Mouse (Mus musculus) cerebellum, adult 11 months (tissue): ENCODE results near the gene Tefm.
"Not testable (repeated sequence)": the region's sequence is repeated elsewhere in the genome, so short reads cannot be mapped to it uniquely, and the experiment has no call there.

Source experiments
- DNase-seq: peaks from one replicate; pipeline ENCODE4 v3.0.0; 2022

The Tefm gene

DNA sequence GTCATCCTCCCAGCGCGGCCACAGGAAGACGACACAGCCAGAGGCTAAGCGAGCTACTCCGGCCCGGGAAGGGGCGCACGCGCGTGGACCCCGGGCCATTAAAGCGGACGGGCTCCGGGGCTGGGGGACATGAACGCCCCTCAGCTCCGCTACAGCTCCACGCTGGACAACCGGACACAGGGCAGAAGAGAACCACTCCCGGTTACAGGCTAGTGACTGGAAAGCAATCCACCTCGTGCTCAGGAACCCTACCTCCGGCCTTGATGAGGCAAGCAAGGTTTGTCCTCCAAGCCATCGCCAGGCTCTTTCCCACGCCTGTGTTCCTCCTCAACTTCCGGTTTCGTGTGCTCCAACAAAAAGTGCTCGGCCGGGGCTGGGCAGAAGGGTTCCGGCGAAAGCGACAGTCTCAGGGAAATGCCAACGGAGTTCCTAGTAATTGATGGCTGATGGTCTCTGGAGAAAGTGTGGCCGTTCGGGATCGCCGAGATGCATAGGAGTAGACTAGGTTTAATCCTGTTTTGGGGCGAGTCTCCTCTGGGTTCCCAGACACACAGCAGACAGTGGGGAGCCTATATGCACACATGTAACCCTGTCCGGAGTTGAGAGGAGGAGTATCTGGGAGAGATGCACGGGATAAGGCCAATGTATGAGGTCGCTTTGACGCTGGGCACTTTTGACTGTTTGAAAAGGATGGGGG, at the start of gene Tefm:
Gene Tefm, minus strand, starts transcription at position 351 of the 697 bp plus-strand sequence.
- peak; percentile 80 for DNase-seq

GRCm38 (mm10) chr11:80190280-80190679, 48.3 kb upstream of the Tefm start:
- DNase-seq = no peak

DNA sequence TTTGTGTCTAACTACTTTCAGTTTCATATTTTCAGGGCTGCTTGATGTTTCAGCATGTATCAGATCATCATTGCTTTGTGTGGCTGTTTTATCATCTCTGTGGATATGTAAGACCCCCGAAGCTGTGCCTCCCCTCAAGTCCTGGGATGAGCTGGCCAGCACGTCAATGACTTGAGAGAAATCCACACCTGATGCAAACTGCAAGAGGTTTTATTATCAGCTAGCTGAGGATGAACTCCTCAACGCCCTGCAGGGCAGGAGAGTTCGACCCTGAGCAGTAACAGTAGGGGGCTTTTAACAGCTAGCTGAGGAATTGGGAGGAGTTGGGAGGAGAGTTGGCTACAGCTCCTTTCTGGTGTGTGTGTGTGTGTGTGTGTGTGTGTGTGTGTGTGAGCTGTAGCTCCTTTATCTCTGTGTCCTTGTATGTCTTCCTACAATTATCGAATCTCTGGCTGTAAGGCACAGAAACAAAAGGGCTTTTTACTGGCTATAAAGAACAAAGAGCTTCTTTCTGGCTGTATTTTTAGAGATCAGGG, 43.5 kb upstream of the Tefm start:
- not testable (repeated sequence) for DNase-seq

DNA sequence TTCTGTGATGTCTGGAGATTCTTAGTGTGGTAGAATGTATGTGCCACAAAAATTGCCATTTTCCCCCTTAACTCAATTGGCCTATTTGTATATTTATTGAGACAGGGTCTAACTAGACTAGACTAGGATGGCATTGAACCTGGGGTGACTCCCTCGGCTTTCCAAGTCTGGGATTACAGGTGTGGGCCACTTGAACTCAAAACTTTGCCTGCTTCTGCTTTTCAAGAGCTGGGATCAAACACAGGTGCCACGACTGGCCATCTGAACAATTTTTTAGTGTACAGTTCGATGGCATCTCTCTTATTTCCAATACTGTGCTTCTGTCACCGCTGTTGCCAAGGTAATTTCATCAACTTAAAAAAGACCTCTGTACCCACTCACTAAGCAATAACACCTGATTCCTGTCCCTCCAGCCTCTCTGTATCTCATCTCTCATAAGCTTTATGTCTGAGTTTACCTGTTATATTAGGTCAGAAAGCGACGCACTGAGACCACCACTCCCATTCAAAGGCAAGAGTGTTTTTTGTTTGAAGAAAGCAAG, 42.6 kb upstream of the Tefm start:
- no peak for DNase-seq

GRCm38 (mm10) chr11:80183705-80184255, 41.8 kb upstream of the Tefm start, which contains the start of gene Rnf135:
Gene Rnf135, plus strand, starts transcription at chr11:80183851.
- peak; percentile 84 for DNase-seq

- DNase-seq = not testable (repeated sequence)
These were observed 41.2 kb upstream of the Tefm start for GRCm38 (mm10) chr11:80183054-80183704.

GRCm38 (mm10) chr11:80181021-80181749, 39.2 kb upstream of the Tefm start:
- DNase-seq = no peak

- DNase-seq = no peak
These were observed 36.3 kb upstream of the Tefm start for GRCm38 (mm10) chr11:80178316-80178715.

- no peak for DNase-seq
These were observed 35.2 kb upstream of the Tefm start for GRCm38 (mm10) chr11:80176911-80177895.

DNA sequence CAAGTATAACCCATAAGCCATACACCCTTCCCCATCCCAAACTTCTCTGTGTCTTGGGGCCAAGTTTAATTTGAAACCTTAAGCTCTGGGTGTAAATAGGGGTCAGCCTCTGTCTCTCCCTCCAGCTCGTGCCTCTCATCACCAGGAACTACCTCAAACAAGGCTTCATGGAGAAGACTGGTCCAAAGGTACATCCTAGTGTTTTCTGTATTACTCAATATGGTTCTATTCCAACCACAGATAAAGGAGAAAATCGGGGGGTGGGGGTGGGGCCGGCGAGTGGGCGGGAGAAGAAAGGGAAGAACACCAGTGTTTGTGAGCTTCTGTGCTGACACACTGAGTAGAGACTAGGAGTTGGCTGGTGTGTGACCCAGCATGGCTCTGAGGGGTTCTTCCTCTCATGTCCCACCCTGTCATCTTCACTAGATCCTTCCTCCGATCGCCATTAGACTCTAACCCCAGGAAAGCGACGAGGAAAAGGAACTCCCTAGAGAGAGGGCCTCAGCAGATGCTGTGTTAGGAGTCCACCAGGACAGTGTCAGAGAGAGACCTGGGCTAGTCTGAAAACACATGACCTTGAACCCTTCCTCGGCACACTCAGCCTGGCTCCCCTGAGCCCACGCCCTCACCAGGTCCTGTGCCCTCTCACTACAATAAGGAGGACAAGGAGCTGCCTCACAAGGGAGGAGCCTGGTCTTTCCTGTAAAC, 32.1 kb upstream of the Tefm start:
- no peak for DNase-seq

GRCm38 (mm10) chr11:80171884-80172283, 29.9 kb upstream of the Tefm start:
- DNase-seq = no peak

DNA sequence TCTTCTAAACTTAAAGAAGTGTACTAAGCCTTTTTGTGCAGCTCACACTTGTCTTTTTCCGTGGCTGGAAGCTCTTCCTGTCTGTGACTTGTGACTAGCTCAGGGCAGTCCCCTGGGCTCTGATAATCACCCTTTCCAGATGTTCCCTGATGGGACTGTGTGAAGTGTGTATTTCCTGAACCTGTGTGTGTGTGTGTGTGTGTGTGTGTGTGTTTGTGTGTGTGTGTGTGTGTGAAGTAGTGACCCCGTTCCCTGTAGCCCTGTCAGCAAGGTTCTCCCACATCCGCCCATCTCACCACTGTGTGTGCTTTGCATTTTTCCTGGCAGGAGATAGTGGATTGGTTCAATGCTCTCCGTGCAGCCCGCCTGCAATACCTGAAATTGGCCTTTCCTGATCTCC, 28.4 kb upstream of the Tefm start:
- DNase-seq = no peak

DNA sequence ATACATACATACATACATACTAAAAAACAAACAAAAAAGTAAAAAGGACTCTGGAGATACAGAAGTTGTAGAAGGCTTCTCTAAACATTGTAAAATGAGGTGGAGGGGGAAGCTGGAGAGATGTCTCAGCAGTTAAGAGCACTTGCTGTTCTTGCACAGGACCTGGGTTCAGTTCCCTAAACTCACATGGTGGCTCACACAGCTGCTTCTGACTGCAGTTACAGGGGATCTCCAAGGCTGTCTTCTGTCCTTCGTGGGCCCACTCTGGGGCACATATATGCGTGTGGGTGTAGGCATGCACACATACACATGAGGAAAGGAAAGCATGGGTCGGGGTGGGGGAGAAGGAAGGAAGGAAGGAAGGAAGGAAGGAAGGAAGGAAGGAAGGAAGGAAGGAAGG, 27.7 kb upstream of the Tefm start:
- no peak for DNase-seq

GRCm38 (mm10) chr11:80168611-80169249, 26.8 kb upstream of the Tefm start:
- DNase-seq = no peak

GRCm38 (mm10) chr11:80168121-80168520, 26.1 kb upstream of the Tefm start:
- DNase-seq = no peak

GRCm38 (mm10) chr11:80164224-80164623, 22.2 kb upstream of the Tefm start:
- no peak for DNase-seq

GRCm38 (mm10) chr11:80163362-80164116, 21.6 kb upstream of the Tefm start:
- no peak for DNase-seq

DNA sequence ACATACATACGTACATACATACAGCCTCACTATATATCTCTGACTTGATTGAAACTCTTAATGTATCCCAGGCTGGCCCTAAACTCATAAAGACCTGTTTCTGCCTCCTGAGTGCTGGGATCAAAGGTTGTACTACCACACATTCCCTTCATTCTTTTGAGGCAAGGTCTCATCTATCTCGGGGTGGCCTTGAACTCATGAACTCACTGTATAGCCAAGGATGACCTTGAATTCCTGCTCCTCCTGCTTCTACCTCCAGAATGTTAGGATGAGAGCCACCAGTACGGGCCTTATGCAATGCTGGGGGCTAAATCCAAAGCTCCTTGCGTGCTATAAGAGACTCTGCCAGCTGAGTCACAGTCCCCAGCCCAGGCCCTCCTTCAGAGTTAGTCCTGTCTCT, 19.1 kb upstream of the Tefm start:
- DNase-seq = no peak

- DNase-seq = no peak
These were observed 17.0 kb upstream of the Tefm start for GRCm38 (mm10) chr11:80159018-80159417.

DNA sequence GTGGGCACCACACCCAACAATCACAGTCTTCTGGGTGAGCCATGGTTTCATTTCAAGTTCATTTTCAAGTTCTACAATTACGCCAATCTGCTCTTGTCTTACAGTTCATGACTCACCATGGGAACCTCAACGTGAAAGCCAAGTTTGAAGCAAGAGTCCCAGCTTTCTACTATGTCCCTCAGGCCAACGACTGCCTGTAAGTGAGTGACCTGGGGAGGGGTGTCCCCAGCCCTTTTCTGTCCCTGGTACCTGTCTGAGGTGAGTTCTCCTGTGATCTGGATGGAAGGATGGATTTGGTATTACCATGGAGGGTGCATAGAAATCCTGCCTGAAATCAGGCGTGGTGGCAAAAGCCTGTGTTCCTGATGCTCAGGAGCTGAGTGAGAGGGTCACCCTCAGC, 14.9 kb upstream of the Tefm start:
- no peak for DNase-seq
